Comparison of ENCODE assay signal across 18 mouse cellular contexts in the genomic region with DNA sequence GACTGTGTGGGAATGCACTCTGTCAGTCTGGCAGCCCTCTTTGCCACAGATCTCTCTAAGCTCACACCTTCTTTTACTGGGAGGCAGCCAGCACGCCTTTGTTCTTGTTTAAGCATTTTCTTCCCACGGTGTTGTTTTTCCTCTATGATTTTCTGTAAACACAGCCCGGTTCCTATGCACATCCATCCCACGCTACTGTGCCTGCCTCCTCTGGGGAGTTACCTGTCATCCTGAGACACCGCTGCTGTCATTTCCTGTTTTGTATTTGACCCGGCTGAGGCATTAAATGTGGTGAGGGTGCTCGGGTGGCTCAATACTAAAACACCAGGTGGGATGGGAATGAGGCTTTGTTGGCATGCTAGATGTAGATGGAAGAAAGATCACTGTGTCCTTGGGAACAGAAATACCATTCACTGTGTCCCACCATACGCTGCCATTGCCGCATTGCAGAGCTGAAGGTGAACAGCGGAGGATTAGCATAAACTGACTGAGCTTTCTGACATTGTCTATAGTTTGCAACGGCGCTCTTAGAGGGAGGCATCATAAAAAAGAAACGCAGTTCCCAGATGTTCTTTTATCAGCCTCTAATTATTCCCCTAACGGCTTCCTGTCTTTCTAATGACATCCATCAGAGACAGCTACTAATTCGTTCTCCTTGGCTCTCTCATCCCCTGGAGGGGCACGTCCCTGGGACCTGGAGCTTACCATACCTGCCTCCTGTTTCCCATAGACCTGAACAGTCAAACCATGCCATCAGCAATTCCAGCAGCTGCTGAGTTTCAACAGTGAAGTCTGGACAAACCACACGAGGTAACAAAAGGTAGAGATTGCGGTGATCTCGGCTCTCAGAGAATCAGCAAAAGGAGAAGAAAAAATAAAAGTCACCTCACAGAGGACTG.
DNase-seq lines count a peak whose midpoint lies in the region; ATAC-seq and TF ChIP-seq lines count a peak whose summit lies in the region.
"Had no signal": no experiment of that assay in that cellular context is flagged by ENCODE, and none has a peak within 500 bp of the region (broad histone marks: within the 10 kb centered on the region; RNA-seq: fewer than 3 reads in every experiment).

No protein-coding gene starts in this region.

- no peak overlapping the region for H3K4me2 ChIP-seq in hindbrain, postnatal 0 days (ENCODE audit: low read depth, low read length)
- H3K4me2 ChIP-seq: heart, embryonic 15.5 days; intestine, embryonic 15.5 days; limb, embryonic 15.5 days had no signal

- peak; percentile 2 for DNase-seq in embryo, embryonic 11.5 days (ENCODE audit: low read depth, low spot score)
- DNase-seq in embryo, embryonic 10 days (ENCODE audit: low spot score), result no peak
- DNase-seq in layer of hippocampus, adult 11-12 months (ENCODE audit: low spot score), result peak; percentile 14
- DNase-seq in layer of hippocampus, postnatal 10 days (ENCODE audit: low spot score in 2 of 2), result no peak
- peak; percentile 53 for DNase-seq in brain, adult 2 months (ENCODE audit: low read depth, low spot score)
- DNase-seq in hindbrain, postnatal 0 days (ENCODE audit: low spot score), result peak; percentile 19
- no peak for DNase-seq in adrenal gland, adult (ENCODE audit: inconsistent age in 2 of 2, low spot score in 1 of 2)
- no peak for DNase-seq in thymus, postnatal 4 days
- DNase-seq: cerebellum, adult 11-12 months; heart, adult 11 months; lung, adult 2 months; spleen, adult 18-20 months had no signal

- H3K27me3 ChIP-seq in hindbrain, postnatal 0 days (ENCODE audit: insufficient read depth, low read length), result no peaks in the 10 kb centered on the region
- H3K27me3 ChIP-seq: CH12.LX; heart, embryonic 15.5 days; intestine, embryonic 15.5 days; limb, embryonic 15.5 days had no signal

- WGBS in hindbrain, postnatal 0 days, result 57% methylated on average over 19 of the region's 19 CpGs

- H3K9me3 ChIP-seq in hindbrain, postnatal 0 days (ENCODE audit: low read length), result no peaks in the 10 kb centered on the region
- H3K9me3 ChIP-seq: heart, embryonic 15.5 days; intestine, embryonic 15.5 days; limb, embryonic 15.5 days had no signal

- no peaks in the 10 kb centered on the region for H3K36me3 ChIP-seq in hindbrain, postnatal 0 days (ENCODE audit: insufficient read depth, low read length)
- H3K36me3 ChIP-seq: heart, embryonic 15.5 days; intestine, embryonic 15.5 days; limb, embryonic 15.5 days had no signal

- H3K27ac ChIP-seq in hindbrain, postnatal 0 days, result no peak overlapping the region
- H3K27ac ChIP-seq: heart, embryonic 15.5 days; intestine, embryonic 15.5 days; limb, embryonic 15.5 days; macrophage; stomach, postnatal 0 days had no signal

- no peak overlapping the region for H3K9ac ChIP-seq in hindbrain, postnatal 0 days (replicated peaks; ENCODE audit: low read length)
- H3K9ac ChIP-seq: heart, embryonic 15.5 days; intestine, embryonic 15.5 days; limb, embryonic 15.5 days had no signal

- H3K4me1 ChIP-seq in hindbrain, postnatal 0 days (ENCODE audit: insufficient read depth, low read length), result no peaks in the 10 kb centered on the region
- H3K4me1 ChIP-seq: heart, embryonic 15.5 days; intestine, embryonic 15.5 days; limb, embryonic 15.5 days had no signal

- H3K4me3 ChIP-seq in hindbrain, postnatal 0 days (ENCODE audit: low read length), result no peak overlapping the region
- H3K4me3 ChIP-seq: heart, embryonic 15.5 days; intestine, embryonic 15.5 days; limb, embryonic 15.5 days had no signal

- TF ChIP-seq CTCF in hindbrain, postnatal 0 days (IDR thresholded peaks at IDR 0.05; ENCODE audit: low read depth), result no peak

- peak; percentile 47; the same call in 1 of the 2 replicates for ATAC-seq in hindbrain, postnatal 0 days
- ATAC-seq: intestine, embryonic 15.5 days had no signal

Comparison
In these comparisons a context has a peak if more than half of its experiments do, and no peak if none do; other contexts are left out.
1. DNase-seq: peak in embryo, embryonic 11.5 days (single experiment), layer of hippocampus, adult 11-12 months (single experiment), brain, adult 2 months (single experiment) and hindbrain, postnatal 0 days (single experiment); none in embryo, embryonic 10 days (single experiment), layer of hippocampus, postnatal 10 days (0 of 2), adrenal gland, adult (0 of 2) and thymus, postnatal 4 days (single experiment).